Mouse (Mus musculus) right cerebral cortex, adult 2 months (tissue): Measurements from ENCODE around the gene Hopx.
"Not testable (repeated sequence)": the region's sequence is repeated elsewhere in the genome, so short reads cannot be mapped to it uniquely, and the experiment has no call there.

Experiments
- DNase-seq, 2 experiments: peaks; one replicate each; pipeline ENCODE4 v3.0.0; 2021 to 2022; ENCODE audit warnings: low spot score in 2 of 2

Gene Hopx

DNA sequence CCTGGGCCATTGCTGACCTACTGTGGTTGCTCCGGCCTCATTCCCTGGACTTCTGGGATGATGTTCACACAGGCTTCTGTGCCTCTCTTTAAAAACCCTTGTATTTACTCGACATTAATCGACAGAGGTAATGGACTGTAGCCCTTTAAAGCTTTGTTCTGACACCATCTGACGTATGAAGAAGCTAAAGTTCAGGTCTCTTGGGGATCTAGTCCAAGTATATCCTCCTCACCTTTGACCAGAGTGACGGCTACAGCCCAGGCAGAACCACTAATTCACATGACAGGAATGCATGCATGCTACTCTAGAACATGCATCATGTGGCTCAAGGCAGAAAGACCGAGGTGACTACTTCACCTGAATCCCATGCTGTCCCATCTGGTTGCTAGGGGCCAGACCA, 14.2 kb downstream of the Hopx start:
- DNase-seq, result no peak

DNA sequence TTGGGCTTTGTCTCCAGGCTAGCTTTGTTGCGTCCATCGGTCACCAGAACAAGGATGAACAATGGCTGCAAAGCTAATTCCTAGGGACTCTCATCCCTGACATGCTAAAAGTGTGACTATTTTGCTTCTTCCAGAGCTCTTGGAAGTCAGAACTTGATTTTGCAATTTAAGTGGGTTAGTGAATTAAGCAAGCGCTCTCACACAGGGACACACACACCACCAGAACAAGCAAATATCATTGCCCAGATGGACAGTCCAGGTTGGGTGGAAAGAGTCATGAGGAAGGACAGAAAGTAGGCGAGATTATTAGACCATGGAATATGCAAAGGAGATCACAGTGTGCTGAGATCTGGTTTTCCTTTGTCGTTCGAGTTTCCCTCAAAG, 14.9 kb downstream of the Hopx start:
- no peak for DNase-seq

DNA sequence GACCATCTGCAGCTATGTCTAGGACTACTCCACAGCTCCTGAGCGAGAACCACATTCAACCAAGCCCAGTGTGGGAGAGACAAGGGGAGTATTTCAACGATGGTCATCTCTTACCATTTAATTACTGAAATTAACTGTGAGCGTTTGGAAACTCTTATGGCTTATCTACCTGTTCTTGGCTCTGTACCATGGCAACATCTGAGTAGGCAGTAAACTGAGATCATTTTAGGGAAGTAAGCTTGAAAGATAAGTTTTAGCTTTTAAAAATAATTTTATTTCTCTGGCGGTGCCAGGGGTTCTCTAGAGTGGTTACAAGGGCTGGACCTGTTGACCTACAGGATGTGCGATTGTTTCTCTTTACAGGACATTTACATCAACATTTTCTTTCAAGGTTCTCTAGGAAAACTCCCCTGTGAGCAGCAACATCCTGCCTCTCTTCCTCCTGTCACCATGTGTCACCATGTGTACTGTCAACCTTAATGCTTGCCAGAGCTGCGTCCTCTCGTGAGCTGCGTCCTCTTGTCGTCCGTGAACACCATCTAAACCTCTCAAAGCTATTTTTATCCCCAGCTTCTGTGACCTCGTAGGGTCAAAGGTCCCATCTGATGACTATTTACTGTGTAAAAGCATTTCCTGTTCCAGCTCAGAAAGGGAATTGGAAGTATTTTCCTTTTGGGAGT, 15.5 kb downstream of the Hopx start:
- no peak for DNase-seq

DNA sequence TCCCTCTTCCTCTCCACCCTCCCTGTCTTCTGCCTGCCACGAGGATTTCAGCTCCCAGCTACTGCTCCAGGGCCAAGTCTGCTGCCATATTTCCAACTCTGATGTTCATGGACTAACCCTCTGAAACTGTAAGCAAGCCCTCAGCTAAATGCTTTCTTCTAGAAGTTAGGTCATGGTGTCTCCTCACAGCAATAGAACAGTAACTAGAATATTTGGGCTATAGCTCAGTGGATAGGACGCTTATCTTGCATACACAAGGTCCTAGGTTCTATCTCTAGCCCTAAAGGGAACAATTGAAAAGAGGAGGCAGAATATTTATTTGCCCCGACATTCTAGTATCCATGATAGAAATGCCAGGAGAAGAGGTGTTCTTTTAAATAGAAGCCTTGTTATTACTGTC, 16.0 kb downstream of the Hopx start:
- DNase-seq, result no peak

DNA sequence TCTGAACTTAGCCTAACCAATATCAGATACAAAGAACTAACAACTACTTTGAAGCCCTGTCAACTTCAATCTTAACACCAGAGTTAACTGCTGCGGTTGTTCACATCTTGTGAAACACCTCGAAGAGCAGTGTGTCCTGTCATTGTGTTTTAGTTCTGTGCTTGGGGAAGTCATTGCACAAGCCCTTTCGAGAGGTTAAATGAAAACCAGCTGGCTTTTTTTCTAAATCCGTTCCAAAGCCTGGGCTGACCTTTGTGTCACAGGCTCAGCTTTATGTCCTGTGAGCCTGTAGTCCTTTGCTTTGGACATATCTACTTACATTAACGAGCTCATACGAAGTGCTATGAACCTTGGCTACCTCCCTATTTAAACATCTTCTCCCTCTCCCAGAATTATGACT, 17.2 kb downstream of the Hopx start:
- no peak for DNase-seq

DNA sequence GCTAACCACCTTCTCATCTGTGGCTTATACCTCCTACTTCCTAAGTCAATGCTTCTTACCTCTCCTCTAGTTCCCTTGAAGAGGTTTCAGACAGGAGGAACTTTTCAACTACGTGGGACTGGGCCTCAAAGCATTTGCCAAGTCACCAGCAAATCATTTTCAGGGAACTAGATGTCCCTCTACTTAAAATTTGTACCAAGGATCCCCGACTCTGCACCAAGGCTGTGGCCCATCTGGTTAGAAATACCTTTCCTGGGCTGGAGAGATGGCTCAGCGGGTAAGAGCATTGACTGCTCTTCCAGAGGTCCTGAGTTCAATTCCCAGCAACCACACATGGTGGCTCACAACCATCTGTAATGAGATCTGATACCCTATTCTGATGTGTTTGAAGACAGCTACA, 18.7 kb downstream of the Hopx start:
- DNase-seq, result not testable (repeated sequence)

DNA sequence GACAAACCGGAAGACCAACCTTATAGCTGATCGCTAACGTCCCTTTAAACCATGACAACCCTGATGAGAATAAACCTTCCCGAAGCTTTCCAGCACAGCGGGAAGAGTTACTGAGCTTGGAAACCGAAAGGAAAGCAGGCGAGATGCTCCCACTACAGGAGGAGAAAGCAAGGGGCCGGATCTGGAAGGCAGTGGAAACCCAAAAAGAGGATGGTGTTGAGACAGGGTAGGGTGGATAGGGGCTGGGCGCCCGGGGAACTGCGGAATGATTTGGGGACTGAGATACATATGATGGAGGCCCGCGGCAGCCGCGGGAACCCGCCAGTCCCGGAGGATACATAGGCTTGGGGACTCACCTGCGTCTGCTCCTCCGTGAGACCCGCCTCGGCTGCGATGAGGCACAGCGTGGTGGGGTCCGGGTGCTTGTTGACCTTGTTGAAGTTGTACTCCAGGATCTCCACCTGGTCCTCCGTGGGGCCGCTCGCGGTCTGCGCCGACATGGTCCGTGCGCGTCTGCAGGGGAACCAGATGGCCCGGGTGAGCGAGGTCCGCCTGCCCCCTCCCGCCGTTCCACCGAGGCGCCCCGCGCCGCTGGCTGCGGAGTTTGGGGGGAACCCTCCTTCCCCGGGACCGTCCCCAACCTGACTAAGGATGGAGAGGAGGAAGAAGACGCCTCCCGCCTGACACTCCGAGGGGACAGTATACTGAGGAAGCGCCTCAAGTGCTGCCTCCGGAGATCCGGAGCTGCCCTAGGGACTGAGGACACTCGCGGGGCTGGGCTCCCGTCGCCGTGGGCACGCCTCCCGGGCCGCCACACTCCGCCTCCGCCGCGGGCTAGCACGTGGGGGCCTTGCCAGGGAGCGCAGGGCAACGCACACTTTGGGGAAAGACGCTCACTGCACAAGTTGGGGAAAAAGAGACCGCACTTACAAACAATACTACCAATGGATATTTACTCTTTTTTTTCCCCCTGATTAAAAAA, 20.1 kb downstream of the Hopx start:
- peak; percentile 39 to 49 for DNase-seq

DNA sequence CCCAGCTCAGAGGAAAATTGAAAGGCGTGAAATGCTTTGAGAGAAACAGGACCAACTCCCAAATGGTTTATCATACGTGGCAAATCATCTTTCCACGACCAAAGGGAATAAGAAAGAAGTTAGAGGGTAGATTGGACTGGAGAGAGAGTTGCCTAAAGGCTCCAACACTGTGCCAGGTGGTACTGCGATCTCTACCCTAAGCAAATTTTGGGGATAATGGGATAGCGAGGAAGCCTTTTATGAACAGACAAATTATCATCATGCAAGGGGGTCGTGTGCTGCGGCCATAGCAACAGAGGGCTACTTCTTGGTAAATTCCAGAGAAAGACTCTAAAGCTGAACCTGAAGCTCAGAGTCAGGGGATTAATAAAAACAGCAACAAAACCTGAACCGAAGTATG, 21.0 kb downstream of the Hopx start:
- no peak for DNase-seq

DNA sequence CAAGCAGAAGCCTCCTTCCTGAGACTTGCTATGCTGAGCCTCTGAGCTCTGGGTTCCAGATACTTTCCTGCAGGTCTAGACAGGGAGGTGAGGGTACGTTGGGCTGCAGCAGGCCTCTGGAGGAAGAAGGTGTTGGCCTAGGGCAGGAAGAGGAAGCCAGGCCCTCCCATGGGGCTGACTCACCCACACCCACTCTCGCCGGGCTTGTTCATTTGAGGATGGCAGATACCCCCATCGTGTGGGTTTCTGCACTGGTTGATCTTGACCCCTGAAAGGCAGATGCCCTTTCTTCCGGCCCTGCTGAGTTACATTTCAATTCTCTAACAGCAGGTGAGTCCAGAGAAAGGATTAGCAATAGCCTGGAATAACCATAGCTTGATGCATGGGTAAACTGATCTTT, 22.4 kb downstream of the Hopx start:
- DNase-seq, result no peak

DNA sequence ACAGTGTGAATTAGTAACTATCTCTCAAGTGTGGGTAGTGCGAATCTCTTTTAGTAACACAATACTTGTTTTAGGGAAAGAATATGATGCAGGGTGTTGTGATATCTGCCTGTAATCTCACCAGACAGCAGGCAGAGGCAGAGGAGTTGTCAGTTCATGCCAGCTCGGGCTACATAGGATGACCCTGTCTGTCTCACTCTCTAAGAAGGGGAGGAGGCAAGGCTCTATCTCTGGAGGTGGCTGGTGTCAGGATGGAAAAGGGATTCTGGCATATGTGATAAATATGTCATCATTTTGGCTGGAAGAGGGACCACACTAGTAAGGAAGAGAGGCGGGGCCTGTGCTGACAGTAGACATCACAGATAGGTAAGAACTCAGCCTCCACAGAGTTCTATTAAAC, 23.0 kb downstream of the Hopx start:
- DNase-seq, result no peak

DNA sequence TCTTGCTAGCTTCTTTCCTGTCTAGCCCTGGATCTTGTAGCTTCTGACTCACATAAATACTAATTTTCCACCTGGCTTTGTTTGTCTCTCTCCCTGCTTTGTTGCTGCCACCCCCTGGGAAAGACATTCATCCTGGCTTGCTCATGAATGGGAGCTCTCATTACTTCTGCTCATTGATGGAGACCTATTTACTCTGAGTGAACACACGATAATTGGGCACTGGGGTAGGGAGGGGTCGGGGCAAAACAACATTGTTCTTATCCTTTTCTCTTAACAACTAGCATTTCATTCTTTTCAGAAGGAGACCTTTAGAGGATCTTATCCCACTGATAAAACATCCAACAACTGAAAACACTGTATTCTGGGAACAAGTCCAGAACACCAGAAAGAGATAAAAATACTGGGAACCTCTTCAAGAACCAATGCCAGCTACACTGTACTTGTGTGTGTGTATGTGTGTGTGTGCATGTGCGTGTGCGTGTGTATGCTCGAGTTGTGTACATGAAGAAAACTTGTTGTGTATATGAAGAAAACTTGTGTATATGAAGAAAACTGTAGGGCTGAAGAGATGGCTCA, 24.3 kb downstream of the Hopx start:
- no peak for DNase-seq

DNA sequence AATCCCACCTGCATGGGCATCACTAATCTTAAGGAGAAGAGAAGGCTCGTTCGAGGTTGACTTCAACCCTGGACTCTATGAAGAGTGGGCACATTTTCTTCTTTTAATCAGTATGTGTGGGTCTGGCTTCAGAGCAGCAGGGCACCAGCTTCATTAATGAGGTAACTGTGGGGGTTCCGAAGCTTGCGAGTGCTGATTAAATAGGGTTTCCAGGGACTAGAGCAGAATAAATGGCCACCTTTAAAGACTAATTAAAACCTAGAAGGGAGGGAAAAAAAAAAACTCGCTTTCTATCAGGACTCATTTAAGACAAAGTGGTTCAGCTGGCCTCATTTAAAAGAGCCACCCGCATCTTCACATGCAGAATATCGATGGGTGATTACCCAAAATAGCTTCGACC, 25.0 kb downstream of the Hopx start:
- DNase-seq, result no peak

DNA sequence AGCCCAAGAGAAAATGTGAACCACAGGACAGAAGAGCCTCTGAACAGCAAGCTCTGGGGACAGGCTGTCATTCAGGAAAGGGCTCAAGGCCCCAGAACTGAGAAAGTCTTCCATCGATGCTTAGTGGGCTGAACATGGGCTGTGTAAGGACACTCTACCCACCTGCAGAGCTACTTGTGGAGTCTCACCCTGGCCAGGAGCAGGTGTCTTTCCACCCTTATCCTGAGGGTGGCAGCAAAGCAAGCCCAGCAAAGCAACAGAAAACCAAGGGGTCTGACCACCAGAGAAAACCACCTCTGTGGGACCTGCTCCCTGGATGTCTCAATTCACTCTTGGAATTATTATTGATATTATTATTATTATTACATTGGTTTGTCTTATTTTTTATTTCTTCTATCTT, 25.6 kb downstream of the Hopx start:
- peak; percentile 63 to 66 for DNase-seq

DNA sequence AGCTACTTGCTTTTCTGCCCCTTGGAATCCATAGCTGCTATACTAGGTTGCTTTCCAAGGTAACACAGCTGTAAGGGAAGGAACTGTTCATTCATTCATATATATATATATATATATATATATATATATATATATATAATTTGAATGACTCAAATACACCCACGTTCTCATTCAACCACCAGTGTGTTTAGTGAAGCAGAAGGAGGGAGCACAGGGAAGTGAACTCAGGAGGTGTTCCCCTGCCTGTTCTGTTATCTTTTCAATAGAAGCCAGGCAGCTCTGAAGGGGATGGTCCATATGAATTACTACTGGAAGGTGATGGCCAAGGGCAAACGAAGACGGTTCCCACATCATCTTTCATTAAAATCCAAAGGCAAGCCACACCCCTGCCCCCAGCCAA, 27.8 kb downstream of the Hopx start:
- DNase-seq, result peak in 1 of 2 experiments; percentile 10

DNA sequence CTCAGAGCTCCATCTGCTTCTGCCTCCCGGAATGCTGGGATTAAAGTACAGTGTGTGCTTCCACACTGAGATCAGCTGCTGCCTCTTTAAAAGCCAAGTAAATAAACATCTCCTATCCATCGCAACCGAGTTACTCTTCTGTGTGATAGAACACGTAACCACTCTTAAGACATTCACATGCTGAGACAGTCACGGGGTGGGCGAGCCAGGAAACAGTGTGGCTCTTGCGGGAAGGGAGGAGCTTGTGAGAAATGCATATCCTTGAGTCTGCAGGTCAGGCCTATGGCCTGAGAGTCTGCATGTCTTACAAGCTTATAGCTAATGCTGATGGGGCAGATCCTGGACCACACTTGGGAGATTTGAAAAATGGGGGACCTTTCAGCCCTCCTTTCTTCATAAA, 28.4 kb downstream of the Hopx start:
- DNase-seq, result no peak

DNA sequence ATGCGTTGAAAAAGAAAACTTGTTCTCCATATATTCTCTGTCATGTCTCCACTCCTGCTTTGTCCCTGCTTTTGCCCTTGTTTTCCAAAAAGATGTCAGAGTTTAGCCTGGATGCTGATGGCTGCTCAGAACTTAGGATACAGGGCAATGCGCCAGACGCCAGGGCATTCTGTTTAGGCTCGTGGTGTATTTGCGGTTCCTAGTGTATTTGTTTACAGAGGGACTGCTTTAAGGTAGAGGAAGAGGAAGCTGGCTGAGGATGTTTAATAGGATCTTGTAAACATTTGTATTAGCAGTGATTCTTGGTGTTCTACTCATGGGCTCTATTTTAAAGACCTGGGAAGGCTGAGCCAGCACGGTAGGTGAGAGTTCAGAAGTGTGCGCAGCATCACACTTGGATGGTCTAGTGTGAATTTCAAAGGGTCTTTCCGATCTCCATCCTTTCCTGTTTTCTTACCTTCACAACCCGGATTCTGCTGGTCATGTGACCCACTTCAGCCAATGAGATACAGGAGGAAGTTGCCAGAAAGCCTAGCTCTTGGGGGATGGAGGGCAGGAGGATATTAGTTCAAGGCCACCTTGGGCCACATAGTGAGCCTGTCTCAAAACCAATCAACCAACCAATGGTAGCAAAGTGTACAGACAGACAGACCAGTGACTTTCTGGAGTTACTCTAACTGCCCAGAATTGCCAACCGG, 29.0 kb downstream of the Hopx start:
- DNase-seq, result no peak

DNA sequence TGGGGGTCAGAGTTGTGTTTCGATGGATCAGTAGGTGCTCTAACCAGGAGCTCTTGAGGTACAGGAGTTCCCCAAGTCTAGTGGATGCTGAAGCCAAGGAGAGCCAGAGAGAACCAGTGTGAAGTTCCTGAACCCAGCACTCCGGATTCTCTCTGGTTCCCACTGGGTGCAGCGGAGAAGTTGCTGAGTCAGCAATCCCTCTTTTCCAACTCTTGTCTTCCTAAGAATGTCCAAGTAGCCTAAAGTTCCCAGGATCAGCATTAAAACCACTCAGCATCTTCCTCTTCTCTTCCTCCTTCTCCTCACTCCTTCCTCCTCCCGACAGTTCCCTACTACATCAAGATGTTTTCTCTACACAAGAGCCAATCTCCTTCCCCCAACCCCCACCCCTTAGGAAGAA, 30.5 kb downstream of the Hopx start:
- no peak for DNase-seq

DNA sequence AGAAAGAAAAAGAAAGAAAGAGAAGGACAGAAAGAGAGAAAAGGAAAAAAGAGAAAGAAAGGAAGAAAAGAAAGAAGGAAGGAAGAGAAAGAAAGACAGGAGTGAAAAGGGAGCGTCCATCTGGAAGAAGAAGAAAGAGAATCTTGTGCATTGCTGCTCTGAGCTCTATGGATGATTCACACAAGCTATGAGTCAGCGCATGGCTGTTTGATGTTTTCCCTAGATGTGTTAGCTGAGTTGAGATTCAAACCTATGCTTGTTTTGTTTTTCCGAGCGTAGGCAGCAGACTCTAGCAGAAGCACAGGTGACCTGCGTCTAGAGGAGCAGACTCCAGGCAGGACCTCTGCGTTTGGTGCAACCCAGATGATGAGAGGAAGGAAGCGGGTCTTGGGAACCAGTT, 32.2 kb downstream of the Hopx start:
- DNase-seq, result peak in 1 of 2 experiments; percentile 64

DNA sequence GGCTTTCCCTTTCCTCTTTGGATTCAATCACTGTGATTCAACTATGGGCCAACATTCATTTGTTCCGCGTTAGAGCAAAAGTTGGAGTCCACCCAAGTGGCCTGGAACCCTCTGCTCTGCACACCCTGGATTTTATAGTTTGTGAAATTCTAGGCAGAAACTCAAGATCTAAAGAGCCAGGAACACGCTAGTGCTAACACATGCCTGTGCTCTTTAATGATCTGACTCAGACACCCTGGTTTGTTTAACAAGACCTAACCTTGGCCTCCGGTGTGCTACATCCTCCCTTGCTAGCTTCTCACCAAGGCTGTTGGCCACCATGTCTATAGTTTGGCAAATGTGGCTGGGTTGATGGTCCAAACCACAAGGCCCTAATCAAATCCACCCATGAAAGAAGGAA, 34.2 kb downstream of the Hopx start:
- no peak for DNase-seq

DNA sequence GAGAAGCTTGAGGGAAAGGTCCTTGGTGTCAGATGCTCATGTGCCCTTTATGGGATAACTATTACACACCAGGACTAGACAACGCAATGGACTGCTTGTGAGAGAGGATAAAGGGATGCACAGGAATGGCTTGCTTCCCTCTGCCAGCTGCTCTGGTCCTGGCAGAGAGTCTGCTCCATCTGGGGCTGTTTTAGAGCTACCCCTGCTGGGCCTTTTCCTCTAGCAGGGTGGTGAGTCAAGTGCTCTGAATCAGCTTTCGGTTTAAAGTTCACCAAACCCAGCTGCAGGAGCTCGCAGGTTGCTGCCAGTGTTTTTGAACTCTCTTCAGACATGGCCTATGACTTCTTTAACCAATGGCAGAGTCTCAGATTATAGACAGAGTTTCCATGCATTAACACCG, 39.0 kb downstream of the Hopx start:
- DNase-seq, result no peak

DNA sequence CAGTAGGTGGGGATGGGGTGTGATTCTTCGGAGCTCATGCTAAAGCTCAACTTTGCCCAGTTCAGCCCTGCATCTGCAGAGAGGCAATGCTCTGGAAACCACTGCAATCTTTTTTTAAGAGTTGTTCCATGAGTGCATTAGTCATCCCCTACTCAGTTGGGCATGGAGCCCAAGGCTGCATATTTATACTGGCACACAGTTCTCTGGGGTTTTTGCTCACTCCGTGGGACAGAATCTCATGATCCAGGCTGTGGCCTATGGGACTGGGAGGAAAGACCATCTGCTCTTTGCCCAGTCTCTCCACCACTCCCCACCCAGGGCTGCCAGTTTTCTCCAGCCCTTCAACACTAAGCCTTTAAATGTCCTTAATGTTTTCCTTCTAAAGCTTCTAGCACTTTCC, 40.0 kb downstream of the Hopx start:
- DNase-seq, result peak; percentile 66 to 79

DNA sequence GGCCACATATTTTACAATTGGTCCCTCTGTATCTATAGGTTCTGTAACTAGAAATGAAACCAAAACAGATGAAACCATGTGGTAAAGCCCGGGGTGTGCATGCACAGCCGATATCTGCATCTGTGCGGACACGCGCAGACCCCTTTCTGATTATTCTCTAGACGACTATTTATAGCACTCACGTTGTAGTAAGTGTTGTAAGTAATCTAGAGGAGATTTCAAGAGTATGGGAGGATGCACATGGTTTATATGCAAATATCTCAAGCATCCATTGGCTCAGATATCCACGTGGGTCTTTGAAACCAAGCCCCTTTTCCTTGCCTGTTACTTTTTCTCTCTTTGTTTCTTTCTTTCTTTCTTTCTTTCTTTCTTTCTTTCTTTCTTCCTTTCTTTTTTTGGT, 41.1 kb downstream of the Hopx start:
- DNase-seq, result no peak
